Mouse (Mus musculus): ENCODE results near the gene Uqcc1. TPM values are rescaled to one million over a fixed set of nuclear protein-coding genes. Genes with fewer than 3 reads are reported as not detected.
A peak's percentile ranks its signal among the peaks of the same experiment; 100 is the strongest.

Gene Uqcc1
- total and polyA plus RNA-seq, 2 experiments from 2014 or later, result 44.6 to 58.9 TPM

DNA sequence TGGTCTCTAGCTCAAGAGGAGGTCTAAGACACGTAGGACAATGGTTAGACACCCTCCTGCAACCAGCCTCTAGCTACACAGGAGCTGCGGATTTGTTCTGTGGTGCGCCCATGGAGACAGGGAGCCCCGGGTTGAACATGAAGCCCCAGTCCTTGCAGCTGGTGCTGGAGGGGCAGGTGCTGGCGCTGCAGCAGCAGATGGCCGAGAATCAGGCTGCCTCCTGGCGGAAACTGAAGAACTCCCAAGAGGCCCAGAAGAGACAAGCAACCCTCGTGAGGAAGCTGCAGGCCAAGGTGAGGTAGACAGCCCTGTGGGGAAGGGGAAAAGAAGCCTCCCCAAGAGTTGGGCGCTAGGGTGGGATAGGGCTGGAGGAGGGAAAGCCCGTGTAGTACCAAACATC, 31.8 kb upstream of the Uqcc1 start:
- H3K36me3 ChIP-seq (ENCODE audit: insufficient read depth, low read length), result peaks cover 34% of the 10 kb centered on the region
- 71% methylated on average over 10 of the region's 10 CpGs for WGBS
- ATAC-seq (ENCODE audit: low FRiP score) (no peak), DNase-seq (ENCODE audit: low spot score) (peak; percentile 29)
- H3K4me2 ChIP-seq (ENCODE audit: low read depth, low read length, poor library complexity, severe bottlenecking), result no peak overlapping the region
- H3K9me3 ChIP-seq (ENCODE audit: low read length), result no peaks in the 10 kb centered on the region
- no peaks in the 10 kb centered on the region for H3K27me3 ChIP-seq (ENCODE audit: insufficient read depth, low read length)
- H3K9ac ChIP-seq (replicated peaks; ENCODE audit: low read length, poor library complexity, severe bottlenecking), result no peak overlapping the region
- no peak overlapping the region for H3K4me3 ChIP-seq (ENCODE audit: low read depth, low read length)
- no peaks in the 10 kb centered on the region for H3K4me1 ChIP-seq (ENCODE audit: insufficient read depth, low read length)
- H3K27ac ChIP-seq (ENCODE audit: low read depth, low read length), result no peak overlapping the region
- no peak for TF ChIP-seq CTCF (IDR thresholded peaks at IDR 0.05)

DNA sequence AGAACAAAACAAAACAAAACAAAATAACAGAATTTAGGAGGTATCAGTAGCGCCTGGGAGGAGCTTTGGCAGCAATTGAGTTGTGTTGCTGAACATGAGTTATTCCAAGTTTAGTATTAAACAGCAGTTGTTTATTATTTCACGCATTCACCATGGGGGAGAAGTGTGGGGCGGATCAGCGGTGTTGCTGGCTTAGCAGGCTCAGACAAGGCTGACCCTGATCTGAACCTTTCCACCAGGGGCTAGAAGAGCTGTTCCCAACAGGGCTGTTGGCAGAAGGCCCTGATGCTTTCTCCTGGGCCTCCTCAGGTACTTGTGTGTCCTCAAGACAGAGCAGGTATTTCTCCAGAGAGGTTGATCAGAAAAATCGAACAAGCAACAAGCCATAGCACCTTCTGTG, 29.9 kb upstream of the Uqcc1 start:
- Histone ChIP-seq H3K36me3 (ENCODE audit: insufficient read depth, low read length) (peaks cover 22% of the 10 kb centered on the region), H3K4me2 (ENCODE audit: low read depth, low read length, poor library complexity, severe bottlenecking) (no peak overlapping the region), H3K9ac (replicated peaks; ENCODE audit: low read length, poor library complexity, severe bottlenecking) (no peak overlapping the region), H3K9me3 (ENCODE audit: low read length) (no peaks in the 10 kb centered on the region), H3K4me3 (ENCODE audit: low read depth, low read length) (no peak overlapping the region), H3K27ac (ENCODE audit: low read depth, low read length) (no peak overlapping the region), H3K27me3 (ENCODE audit: insufficient read depth, low read length) (no peaks in the 10 kb centered on the region), H3K4me1 (ENCODE audit: insufficient read depth, low read length) (no peaks in the 10 kb centered on the region)
- 90% methylated on average over 5 of the region's 5 CpGs for WGBS
- TF ChIP-seq CTCF (IDR thresholded peaks at IDR 0.05), result no peak
- ATAC-seq (ENCODE audit: low FRiP score), result no peak
- DNase-seq (ENCODE audit: low spot score), result no peak

GRCm38 (mm10) chr2:155956134-155957059, 26.3 kb upstream of the Uqcc1 start, which contains the start of gene Cep250:
TSS of gene Cep250 (plus strand) at chr2:155956458.
- H3K9ac ChIP-seq (replicated peaks; ENCODE audit: low read length, poor library complexity, severe bottlenecking), result peak within 1 kb of the TSS; percentile 86
- H3K9me3 ChIP-seq (ENCODE audit: low read length), result no peaks in the 10 kb centered on the region
- ATAC-seq (ENCODE audit: low FRiP score), result peak; percentile 94
- peak within 1 kb of the TSS; percentile 78 for H3K4me2 ChIP-seq (ENCODE audit: low read depth, low read length, poor library complexity, severe bottlenecking)
- H3K27ac ChIP-seq (ENCODE audit: low read depth, low read length), result peak within 1 kb of the TSS; percentile 91
- H3K36me3 ChIP-seq (ENCODE audit: insufficient read depth, low read length), result no peaks in the 10 kb centered on the region
- no peaks in the 10 kb centered on the region for H3K4me1 ChIP-seq (ENCODE audit: insufficient read depth, low read length)
- no peaks in the 10 kb centered on the region for H3K27me3 ChIP-seq (ENCODE audit: insufficient read depth, low read length)
- TF ChIP-seq CTCF (IDR thresholded peaks at IDR 0.05), result no peak
- WGBS, result 0% methylated on average over 56 of the region's 59 CpGs
- DNase-seq (ENCODE audit: low spot score), result peak; percentile 94
- H3K4me3 ChIP-seq (ENCODE audit: low read depth, low read length), result peak within 1 kb of the TSS; percentile 70

- Histone ChIP-seq H3K4me3 (ENCODE audit: low read depth, low read length) (no peak overlapping the region), H3K27me3 (ENCODE audit: insufficient read depth, low read length) (no peaks in the 10 kb centered on the region), H3K4me2 (ENCODE audit: low read depth, low read length, poor library complexity, severe bottlenecking) (no peak overlapping the region), H3K4me1 (ENCODE audit: insufficient read depth, low read length) (no peaks in the 10 kb centered on the region), H3K9ac (replicated peaks; ENCODE audit: low read length, poor library complexity, severe bottlenecking) (no peak overlapping the region), H3K36me3 (ENCODE audit: insufficient read depth, low read length) (no peaks in the 10 kb centered on the region), H3K27ac (ENCODE audit: low read depth, low read length) (no peak overlapping the region), H3K9me3 (ENCODE audit: low read length) (no peaks in the 10 kb centered on the region)
- peak; percentile 78 for DNase-seq (ENCODE audit: low spot score)
- ATAC-seq (ENCODE audit: low FRiP score), result no peak
- peak; percentile 80 for TF ChIP-seq CTCF (IDR thresholded peaks at IDR 0.05)
Measured at GRCm38 (mm10) chr2:155952006-155952405, 21.9 kb upstream of the Uqcc1 start.

DNA sequence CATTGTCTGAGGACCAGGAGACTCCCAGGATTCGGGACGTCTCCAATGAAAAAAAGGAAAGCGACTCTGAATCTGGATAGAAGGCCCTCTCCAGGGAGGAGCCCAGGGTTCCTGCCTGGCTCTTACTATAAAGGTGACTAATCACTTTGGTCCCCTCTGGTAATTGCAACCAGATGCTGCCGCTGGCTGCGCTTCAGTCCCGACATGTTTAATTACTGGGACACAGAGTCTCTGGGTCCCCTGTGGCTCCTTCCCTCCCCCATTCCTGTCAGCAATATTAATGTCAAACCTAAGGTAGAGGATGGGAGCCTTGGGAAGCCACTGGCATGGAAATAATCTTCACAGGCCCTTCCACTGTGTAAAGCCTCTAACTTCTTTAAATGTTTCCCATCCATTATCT, 19.3 kb upstream of the Uqcc1 start:
- no peaks in the 10 kb centered on the region for H3K27me3 ChIP-seq (ENCODE audit: insufficient read depth, low read length)
- H3K9me3 ChIP-seq (ENCODE audit: low read length), result no peaks in the 10 kb centered on the region
- WGBS, result 31% methylated on average over 6 of the region's 6 CpGs
- no peak overlapping the region for H3K4me2 ChIP-seq (ENCODE audit: low read depth, low read length, poor library complexity, severe bottlenecking)
- no peaks in the 10 kb centered on the region for H3K4me1 ChIP-seq (ENCODE audit: insufficient read depth, low read length)
- ATAC-seq (ENCODE audit: low FRiP score) (no peak), DNase-seq (ENCODE audit: low spot score) (peak; percentile 44)
- H3K9ac ChIP-seq (replicated peaks; ENCODE audit: low read length, poor library complexity, severe bottlenecking), result no peak overlapping the region
- H3K4me3 ChIP-seq (ENCODE audit: low read depth, low read length), result no peak overlapping the region
- H3K27ac ChIP-seq (ENCODE audit: low read depth, low read length), result no peak overlapping the region
- no peaks in the 10 kb centered on the region for H3K36me3 ChIP-seq (ENCODE audit: insufficient read depth, low read length)
- TF ChIP-seq CTCF (IDR thresholded peaks at IDR 0.05), result no peak

DNA sequence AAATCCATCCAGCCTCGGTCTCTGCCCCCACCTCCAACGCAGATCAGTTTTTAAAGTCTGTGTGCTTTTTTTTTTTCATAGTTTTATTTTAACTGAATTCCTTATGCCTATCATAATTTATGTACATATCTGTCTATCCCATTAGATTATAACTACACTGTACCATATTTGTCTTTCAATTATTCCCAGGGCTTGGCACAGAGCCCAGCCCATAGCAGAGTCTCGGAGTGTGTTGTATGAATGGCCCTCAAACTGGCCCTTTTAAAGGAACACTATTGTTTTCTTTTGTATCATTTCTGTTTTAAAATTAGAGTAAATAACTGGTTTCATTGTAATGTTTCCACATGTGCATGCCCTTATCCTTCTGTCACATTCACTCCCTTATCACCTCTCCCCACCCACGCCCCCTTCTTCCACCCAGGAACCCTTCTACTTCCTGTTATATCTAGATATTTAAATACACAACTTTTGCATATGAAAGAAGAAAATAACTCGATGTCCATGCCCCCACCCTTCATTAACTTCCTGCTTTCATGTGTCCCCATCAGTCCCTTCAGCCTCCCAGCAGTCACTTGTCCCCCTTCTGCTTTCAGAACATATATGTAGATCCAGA, 17.4 kb upstream of the Uqcc1 start:
- Histone ChIP-seq H3K27me3 (ENCODE audit: insufficient read depth, low read length) (no peaks in the 10 kb centered on the region), H3K9me3 (ENCODE audit: low read length) (no peaks in the 10 kb centered on the region), H3K27ac (ENCODE audit: low read depth, low read length) (no peak overlapping the region), H3K4me1 (ENCODE audit: insufficient read depth, low read length) (peaks cover 3% of the 10 kb centered on the region; the same call in 1 of the 2 replicates), H3K4me2 (ENCODE audit: low read depth, low read length, poor library complexity, severe bottlenecking) (no peak overlapping the region), H3K9ac (replicated peaks; ENCODE audit: low read length, poor library complexity, severe bottlenecking) (no peak overlapping the region), H3K4me3 (ENCODE audit: low read depth, low read length) (no peak overlapping the region), H3K36me3 (ENCODE audit: insufficient read depth, low read length) (no peaks in the 10 kb centered on the region)
- no peak for DNase-seq (ENCODE audit: low spot score)
- TF ChIP-seq CTCF (IDR thresholded peaks at IDR 0.05), result no peak
- whole genome bisulfite sequencing, result 66% methylated on average over 5 of the region's 5 CpGs
- ATAC-seq (ENCODE audit: low FRiP score), result no peak

Data from midbrain, postnatal 0 days (tissue).